Mouse (Mus musculus): Measurements from ENCODE around the gene Ubqln4.

DNA sequence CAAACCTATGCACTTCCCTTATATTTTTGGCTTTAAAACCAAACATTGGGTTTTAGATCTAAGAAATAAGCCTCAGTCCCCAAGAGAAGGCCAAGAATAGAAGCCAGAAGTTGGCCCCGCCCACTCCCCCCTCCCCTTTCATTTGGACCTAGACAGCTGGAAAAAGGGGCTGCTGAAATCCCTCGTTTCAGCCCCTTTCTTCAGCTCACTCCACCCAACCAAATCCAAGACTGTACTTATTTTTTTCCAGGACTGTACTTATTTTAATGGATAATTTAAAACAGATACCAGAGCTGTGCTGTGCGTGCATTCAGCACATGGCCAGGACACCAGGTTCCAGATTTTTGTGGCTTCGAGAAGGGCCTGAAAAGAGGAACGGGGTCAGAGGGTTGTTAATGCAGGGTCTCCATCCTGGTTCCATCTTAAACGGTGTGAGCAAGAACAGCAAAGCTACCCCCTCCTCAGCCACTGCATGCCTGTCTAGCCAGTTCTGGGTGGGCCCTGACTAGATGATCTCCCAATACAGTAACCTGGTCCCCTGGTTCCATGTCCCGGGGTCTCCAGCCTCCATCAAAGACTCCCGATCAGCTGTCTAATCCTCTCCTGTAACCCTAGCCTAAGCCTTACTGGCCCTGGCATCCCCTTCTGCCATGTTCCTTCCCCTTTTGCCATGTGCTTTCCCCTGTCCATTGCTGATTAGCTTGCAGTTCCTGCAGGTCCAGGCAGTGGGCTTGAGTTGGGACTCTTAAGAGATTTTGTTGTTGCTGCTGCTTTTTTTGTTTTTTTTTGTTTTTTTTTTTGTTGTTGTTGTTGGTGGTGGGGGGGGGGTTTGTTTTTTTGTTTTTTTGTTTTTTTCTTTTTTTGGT is 49.4 kb upstream of the Ubqln4 start:
- TF ChIP-seq CTCF (conservative IDR thresholded peaks at IDR 0.05 in 1 of 2, IDR thresholded peaks at IDR 0.05 in 1 of 2; ENCODE audit: low read depth in 2 of 2, low read length in 2 of 2) (no peak), USF2 (conservative IDR thresholded peaks at IDR 0.05; ENCODE audit: low read depth, low read length) (no peak), SMC3 (IDR thresholded peaks at IDR 0.05; ENCODE audit: low read depth, low read length) (no peak), UBTF (IDR thresholded peaks at IDR 0.05; ENCODE audit: low read depth, low read length) (no peak)

Measured in CH12.LX (cell line).